Mouse (Mus musculus): ENCODE data around the gene Accsl.

Accsl gene

DNA sequence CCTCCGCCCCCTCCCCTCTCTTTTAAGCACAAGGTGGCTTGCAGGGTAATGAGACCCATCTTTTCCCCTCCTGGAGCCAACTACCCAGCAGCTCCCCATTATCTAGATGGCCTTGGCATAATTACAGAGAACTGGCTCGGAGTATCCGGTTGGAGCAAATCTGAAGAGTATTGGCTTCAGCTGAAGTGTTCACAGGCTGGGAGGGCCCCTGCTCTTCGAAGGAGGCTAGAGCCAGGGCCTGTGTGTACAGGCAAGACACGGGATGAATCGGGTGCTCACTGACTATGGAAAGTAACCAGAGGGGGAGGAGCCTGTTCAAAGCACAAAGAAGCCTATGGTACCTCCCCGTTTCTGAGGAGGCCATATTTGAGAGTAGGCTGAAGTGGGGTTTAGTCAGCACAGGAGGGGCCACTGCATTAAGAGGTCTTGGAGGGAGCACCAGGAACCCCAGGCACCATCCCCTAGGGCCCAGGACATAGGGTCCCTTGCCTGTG lies at the start of gene Accsl:
Gene Accsl, minus strand, starts transcription at position 51 of the 494 bp plus-strand sequence.
- DNase-seq (ENCODE audit: low spot score in 2 of 2): no peak

DNA sequence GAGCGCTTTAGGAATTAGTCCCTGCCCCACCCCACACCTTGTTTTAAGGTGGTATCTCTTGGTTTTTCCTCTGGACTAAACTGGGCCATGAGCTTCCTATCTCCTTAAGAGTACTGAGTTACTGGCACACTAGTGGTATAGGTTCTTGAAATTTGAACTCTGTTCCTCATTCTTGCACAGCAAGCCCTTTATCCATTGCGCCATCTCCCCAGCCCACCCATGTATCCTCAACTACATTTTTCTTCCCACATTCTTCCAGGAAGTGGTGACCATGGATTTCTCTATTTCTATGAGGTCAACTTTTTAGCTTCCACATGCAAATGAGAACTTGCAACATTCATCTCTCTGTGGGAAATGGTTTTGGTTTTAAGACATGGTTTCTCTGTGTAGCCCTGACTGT lies 44.6 kb upstream of the Accsl start:
- no peak for DNase-seq (ENCODE audit: low spot score in 2 of 2)

DNA sequence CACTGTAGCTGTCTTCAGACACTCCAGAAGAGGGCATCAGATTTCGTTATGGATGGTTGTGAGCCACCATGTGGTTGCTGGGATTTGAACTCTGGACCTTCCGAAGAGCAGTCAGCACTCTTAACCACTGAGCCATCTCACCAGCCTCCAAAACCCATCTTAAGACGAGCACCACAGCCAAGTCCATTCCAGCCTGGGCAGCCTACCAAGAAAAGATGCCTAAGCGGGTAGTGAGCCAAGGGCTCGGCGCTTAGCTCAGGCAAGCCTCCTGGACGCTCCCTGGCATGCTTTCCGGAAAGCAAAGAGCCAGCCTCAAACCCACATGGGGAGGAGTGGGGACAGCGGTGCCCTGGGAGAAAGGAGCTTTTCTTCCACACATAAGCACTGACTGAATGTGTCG lies 43.0 kb upstream of the Accsl start:
- no peak for DNase-seq (ENCODE audit: low spot score in 2 of 2)

DNA sequence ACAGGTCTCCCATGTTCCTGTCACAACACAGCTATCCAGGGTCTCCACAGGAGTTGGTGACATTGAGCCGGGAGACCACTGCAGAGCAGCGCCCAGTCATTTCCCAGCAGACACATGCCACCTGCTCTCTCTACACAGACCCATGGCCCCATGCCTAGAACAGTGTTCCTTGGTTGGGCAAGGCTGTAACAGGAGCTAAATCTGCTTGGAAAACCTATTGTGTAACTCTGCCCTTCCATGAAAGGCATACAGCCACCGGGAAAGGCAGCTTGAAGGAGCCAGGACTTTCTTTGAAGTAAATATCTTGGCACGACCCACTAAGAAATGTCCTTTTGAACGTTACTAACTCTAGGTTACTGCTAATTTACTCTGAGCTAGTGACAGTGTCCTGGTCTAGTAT lies 40.8 kb upstream of the Accsl start:
- no peak for DNase-seq (ENCODE audit: low spot score in 2 of 2)

DNA sequence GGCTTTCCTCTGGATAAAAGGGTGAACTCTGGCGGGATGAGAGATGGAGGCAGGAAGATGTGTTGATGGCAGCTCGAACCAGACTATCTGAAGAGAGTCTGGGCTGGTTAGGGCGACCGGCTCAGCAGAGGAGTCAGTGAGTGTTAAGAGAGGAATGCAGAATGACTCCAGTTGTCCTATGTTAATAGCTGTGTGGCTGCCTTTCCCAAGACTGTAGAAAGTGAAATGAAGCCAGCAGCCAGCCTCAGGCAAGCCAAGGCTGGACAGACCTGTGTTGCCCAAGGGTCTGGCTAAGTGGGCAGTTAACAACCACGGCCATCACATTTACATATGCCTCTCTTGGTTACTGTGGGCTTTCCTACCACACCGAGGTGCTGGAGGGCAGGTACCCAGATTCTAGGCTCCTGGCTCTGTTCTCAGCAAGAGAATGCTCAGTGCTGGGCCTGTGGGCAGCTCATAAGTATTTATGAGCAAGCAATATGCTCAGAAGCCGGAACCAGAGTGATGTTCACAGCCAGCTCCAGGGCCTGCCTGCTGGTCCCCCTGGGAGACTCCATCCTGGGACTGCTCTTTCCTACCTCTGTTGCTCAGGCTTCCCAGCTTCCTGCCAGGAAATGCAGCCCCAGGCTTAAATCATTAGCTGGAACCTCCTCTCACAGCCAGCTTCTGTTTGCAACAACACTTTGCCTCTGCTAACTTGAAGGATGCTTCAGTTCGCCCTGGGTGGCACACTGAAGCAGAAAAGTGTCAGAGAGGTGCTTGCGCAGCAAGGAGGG lies 38.8 kb upstream of the Accsl start:
- no peak for DNase-seq (ENCODE audit: low spot score in 2 of 2)

DNA sequence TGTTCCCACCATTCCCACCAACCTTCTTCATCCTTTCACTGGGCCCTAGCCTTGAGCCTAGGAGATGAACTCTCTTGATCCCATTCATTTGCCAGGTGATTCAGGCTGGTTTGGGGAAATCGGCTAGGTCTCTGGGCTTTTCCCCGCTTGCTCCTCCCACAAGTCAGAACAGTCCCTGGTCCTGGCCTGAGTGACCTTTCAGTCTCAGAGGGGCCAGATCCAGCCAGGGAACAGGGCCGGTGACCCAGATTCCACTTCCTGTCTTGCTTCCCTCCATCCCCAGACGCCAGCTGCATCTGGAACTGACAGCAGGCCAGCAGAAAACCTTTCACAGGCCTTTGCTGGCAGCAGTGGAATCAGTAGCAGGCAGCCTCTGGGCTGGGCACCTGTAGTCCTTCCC lies 37.4 kb upstream of the Accsl start:
- no peak for DNase-seq (ENCODE audit: low spot score in 2 of 2)

DNA sequence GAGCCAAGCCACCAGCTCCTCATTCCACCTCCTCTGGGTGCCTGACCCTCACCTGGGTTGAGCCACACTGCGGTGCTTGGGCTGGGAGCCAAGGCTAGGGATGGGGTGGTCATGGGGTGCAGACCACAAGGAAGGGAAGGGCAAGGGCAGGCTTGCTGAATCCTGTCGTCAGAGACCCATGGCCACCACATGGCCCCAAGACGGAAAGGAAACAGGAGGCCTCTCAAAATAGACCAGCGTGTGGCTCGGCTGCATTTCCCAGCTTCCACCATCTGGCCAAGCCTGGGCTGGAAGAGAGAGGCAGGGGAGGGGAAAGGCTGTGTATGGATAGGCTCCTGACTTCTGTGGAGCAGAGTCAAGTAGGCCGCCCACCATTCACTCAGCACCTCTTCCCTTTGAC lies 34.5 kb upstream of the Accsl start:
- DNase-seq (ENCODE audit: low spot score in 2 of 2): no peak

DNA sequence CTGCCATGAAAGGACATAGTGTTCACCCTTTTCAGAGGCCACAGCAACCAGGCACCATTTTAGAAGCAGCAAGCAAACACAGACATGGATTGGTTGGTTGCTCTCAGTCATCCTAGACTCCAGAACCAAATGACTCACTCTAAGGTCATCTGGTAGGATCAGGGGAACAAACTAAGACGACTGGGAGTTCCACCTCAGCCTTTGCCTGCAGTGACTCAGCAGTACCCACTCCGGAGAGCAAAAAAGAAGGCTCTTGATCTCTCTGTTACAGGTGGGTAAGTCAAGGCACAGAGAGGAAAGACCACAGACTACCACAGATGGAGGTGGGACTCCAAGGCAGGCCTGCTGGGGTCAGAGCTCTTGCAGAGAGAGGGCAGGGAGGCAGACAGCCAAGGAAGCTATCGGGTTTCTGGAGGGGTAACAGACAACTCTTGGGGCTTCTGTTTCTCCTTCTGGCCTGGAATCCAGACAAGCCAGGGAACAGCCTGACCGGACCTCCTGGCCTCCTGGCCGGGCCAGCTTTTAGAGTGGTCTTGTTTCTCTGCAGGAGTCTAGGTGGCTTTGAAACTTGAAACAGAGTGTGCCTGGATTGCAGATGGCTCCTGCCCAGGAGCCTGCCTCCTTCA lies 33.8 kb upstream of the Accsl start:
- no peak for DNase-seq (ENCODE audit: low spot score in 2 of 2)

DNA sequence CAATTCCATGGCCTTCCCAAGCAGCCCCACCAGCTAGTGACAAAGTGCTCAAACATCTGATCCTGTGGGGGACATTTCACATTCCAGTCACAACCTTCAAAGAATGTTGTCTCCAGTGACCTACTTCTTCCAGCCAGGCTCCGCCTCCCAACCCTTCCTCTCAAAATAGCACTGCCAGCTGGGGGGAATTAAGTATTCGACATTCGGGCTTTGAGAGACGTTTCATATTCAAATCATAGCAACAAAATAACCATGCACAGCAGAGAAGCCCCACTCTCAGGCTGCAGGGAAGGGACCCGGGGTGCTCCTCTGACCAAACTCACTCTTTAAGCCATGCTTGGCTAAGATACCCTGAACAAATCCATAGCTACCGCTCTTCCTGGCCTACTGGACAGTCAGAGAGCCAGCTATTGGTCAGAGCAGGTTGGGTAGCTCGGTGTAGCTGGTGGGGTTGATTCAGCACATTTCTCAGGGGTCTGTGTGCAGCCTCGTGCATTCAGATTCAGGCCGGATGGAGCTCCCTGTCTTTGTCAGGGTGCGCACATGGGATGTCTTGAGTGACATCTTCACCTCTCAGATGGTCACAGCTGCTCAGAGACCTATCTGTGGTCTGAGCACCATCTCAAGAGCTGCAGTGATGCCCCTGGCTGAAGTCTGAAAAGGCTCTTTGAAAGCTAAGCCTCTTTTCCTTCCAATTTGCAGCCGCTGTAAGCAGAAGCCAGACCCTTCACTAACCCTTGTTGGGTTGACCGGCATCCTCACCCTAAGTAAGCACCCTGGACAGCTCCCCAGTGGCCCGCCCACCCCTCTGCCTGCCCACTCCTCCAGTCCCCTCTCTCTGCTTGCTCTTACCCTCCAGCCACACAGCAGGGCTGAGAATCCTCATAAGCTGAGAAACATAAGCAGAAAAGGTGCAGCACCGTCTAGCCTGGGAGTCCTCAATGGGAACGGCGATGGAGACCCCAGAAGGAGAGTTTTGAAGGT lies 30.7 kb upstream of the Accsl start:
- DNase-seq (ENCODE audit: low spot score in 2 of 2): no peak

DNA sequence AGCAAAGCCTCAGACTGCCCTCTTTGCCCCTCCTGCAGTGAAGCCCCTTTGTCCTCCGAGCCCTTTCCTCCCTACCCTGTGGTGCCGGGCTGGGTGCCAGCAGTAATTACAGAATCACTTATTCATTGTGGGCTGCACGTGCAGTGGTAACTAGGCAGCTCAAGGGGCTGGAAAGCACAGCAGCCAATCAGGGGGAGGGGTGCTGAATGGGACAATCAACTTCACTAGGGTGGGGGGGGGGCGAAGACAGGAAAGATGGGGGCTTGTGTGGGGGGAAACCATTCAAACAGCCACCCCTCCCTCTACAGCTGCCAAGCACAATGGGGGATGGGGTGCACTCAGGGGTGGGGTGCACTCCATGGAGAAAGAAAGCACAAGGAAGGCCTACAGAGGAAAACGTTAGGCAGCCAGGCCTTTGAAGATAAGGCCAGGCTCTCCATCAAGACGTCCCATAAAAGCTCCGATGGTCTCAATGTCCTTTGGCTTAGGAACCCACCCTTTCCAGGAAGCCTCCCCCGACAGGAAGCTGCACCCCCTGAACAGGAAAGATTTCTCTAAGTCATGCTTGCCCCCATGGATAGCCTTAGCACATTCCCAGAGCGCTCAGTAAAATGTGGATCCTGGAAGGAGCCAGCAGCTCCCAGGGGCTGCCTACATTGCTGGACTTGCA lies 22.8 kb upstream of the Accsl start:
- DNase-seq (ENCODE audit: low spot score in 2 of 2): no peak

DNA sequence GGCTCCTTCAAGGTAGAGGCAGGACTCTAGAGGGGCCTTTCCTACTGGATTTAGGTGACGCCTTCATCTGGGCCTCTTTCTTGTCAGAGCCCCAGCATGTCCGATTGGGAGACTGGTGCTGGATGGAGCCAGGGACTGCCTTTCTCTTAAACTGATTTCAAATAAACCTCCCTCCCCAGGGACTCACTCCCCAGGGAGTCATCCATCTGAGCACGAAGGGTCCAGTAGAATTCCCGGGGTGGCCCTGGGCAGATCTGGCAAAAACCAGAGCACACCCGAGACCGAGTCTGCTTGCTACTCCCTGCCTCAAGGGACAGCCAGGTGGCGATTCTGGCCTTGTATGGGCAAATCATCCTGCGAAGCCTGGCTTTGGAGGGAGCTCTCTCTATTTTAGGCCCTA lies 21.2 kb upstream of the Accsl start:
- DNase-seq (ENCODE audit: low spot score in 2 of 2): no peak

DNA sequence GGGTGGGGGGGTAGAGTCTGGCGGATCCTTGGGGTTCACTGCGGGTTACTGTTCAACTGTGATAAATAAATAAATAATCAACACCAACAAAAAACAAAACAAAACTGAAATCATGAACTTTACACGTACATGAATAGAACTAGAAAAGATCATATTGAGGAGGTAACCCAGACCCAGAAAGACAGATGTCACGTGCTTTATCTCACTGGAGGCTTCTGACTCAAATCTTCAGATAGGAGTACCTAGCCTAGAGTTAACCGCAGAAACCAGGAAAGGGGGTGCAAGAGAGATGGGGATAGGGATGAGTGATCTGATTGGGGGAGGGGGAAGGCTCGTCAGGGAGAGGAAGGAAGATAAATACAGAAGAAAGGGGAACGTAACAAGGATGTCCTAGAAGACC lies 20.1 kb upstream of the Accsl start:
- no peak for DNase-seq (ENCODE audit: low spot score in 2 of 2)

DNA sequence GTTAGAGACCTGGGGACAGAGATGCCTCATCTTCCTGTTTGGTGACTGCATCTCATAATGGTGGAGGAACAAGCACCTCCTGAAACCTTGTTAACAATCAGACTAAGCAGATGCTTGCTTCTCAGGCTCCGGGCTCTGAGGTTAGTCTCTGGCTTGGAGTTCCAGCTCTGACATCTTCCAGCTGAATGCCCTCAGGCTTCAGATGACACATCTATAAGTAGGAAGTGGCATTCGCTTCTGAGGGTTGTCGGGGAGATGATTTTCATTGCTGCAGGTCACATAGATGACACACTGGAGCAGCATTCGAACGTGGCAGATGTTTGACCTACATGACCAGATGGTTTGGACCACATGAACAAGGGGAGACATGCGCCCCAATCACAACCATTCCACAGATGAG lies 19.4 kb upstream of the Accsl start:
- no peak for DNase-seq (ENCODE audit: low spot score in 2 of 2)

DNA sequence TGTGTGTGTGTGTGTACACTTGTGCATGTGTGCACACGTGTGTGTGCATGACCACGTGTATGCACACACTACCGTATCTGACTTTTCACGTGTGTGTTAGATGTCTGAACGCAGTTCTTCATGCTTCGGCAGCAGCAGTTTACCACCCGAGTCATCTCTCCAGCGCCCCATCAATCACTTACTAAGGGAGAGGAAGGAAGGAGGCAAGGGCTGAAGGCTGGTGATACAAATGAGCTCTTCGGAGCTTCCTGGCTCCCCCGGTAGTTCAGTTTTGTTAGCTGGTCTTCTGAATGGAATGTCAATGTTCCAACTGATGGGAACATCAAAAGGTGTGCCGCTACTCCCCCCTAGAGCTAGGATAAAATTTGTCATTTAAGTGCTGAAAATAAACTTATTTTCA lies 18.3 kb upstream of the Accsl start:
- no peak for DNase-seq (ENCODE audit: low spot score in 2 of 2)

DNA sequence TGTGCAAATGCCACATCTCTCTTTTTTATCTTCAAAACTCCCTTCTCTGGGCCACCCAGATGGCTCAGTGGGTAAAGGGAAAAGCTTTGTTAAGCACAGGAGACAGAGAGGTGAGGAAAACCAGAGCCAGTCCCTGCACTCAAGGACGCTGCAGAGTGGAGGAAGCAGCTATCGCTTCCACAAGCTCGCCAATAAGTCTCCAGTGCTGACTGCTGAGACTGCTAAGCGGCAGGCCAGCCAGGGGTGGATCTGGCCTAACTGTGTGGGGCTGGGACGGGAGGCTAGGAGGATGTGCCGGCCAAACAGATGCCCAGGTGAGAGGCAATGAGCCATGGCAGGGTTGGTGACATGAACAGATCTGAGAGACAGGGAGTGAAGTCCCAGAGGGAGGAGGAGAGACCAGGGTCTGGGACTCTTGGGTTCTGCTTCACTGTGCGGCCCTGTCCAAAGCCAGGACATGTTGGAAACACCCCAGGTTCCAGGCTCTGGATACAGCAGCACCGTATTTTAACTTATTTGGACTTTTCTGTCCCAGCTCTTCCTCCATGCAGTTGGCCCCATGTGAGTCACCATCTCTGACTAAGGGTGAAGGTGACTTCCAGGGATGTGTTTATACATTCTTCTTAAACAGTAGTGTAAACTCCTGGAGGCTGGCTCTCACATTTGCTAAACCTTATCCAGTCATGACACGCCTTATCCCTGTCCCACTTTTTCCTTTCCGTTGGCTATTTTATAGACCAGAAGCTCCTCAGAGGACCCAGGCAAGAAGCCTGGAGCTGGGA lies 17.2 kb upstream of the Accsl start:
- DNase-seq (ENCODE audit: low spot score in 2 of 2): no peak

DNA sequence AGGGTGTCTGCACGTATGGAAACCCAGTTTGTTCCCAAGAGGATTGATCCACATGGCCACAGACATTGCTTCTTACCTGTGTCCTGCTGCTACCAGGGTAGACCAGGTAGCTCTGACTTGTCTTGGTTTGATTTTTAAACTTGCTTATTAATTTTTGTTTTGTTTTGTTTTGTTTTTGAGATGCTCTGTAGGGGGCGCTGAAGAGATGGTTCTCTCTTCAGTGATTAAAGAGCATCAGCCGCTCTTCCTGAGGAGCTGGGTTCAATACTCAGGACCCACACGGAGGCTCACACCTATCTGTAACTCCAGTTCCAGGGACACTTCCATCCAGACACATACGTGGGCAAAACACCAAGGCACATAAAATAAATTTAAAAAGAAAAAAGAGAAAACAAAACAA lies 14.1 kb upstream of the Accsl start:
- no peak for DNase-seq (ENCODE audit: low spot score in 2 of 2)

DNA sequence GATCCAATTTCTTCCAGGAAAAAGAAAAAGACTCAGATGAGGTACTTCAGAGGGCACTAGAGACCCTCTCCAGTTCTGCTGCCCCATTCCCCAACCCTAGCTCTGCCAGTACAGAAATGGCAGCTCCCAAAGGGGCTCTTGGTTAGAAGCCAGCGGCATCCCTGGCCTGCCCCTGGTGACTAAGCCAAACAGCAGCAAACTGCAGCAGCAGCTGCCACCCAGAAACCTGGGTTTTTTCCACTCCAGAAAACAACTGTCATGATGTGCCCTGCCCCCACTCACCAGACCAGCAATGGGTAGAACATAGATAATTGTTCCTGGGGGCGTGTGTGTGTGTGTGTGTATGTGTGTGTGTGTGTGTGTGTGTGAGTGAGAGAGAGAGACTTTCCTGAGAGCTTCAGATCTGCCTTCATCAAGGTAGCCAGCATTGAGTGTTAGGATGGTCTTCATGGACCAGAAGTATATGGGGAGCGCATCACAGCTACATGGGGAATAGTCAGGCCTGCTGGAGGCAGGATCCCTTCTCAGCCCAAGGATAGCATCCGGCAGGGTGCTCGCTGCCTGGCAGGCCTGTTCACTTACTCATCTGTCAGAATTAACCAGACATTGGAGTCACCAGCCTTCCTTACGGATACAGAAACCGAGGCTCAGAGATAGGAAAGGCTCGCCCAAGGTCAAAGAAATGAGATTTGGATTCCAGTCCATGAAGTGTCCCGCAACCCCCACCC lies 12.8 kb upstream of the Accsl start:
- no peak for DNase-seq (ENCODE audit: low spot score in 2 of 2)

DNA sequence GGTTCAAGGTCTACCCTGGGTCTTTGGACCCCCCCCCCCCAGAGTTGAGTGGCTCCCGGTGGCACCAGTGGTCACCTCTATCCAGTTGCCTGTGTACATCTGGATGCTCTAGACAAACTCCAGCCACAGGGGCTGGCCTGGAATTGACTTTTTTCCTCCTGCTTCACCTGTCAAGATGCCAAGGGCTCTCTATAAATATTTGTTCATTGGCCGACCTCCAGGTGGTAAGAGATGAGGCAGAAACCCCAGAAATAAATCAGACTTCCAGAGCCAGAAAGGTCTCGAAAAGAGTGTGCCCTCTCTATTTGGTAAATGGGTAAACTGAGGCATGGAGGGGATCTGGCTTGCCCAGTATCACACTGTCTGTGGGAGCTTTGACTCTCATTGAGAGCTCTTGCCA lies 12.0 kb upstream of the Accsl start:
- DNase-seq (ENCODE audit: low spot score in 2 of 2): no peak

DNA sequence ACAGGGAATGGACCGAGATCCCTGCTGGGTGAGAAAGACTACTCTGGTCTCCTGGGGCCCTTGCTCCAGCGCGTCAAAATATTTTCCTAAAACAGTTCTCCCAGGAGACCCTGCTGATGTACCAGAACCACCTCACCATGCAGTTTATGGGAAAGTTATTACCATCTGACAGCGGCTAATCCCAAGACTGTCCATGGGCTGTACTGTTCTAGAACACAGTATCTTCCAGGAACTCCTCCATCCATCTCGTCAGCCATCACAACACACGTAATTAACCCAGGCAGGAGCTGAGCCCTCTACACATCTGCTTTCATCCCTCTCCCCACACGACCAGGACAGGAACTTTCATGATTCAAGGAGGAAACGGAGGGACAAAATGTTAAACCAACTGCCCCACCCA lies 11.5 kb upstream of the Accsl start:
- no peak for DNase-seq (ENCODE audit: low spot score in 2 of 2)

DNA sequence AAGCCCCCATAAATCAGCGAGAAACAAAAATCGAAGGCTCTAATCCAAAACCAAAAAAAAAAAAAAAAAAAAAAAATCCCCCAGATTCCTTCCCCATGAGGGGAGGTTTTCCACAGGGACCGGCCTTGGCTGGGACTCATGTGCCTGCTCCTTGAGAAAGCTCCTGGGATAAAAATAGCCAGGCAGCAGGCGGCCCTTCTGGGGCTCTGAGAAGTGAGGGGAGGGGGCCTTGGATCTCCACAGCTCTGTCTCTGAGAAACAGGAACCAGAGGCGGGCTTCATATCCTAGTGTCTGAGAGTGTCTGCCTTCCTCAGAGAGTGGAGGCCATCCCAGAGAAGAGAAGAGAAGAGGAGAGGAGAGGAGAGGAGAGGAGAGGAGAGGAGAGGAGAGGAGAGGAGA lies 8.0 kb upstream of the Accsl start:
- DNase-seq (ENCODE audit: low spot score in 2 of 2): no peak

Measured in thymus, postnatal 10 days (tissue).